In the genomic region with DNA sequence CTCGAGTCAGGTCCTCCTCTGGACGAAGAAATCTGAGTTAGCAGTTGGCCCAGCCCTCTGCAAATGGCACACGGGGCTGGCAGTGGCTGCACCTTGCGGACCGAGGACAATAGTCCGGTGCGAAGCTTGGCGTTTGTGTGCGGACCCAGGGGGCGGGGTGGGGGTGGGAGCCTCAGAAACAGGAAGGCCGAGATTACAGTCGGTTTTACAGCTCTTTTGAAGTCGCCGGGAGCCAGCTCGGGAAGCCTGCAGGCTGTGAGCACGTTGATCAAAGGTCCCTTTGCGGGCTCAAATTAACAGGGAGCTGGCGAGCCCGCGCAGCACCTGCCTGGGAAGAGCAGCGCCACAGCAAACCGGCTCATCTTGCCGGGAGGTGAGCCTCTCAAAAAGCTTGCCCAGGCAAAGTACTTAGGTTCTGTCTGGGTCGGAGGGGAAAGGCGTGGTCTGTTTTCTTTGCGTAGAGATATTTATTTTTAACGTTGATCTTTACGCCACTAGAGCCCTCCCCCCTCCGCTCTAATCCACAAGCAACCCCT, we compare ENCODE assay signal across 8 mouse cellular contexts. TPM values are rescaled to one million over a fixed set of nuclear protein-coding genes. Genes with fewer than 3 reads are reported as not detected.
A peak's percentile ranks its signal among the peaks of the same experiment; 100 is the strongest.
DNase-seq lines count a peak whose midpoint lies in the region; ATAC-seq lines count a peak whose summit lies in the region.

No protein-coding gene starts in this region.

- H3K27me3 ChIP-seq in embryonic facial prominence, embryonic 14.5 days (replicated peaks; ENCODE audit: control insufficient read depth, insufficient read depth, low read length): no peaks in the 10 kb centered on the region
- H3K27me3 ChIP-seq in hindbrain, embryonic 11.5 days (ENCODE audit: control insufficient read depth, insufficient read depth, low read length): no peaks in the 10 kb centered on the region
- no peaks in the 10 kb centered on the region for H3K27me3 ChIP-seq in limb, embryonic 13.5 days
- H3K27me3 ChIP-seq in midbrain, embryonic 15.5 days (replicated peaks): 0 out of 2 replicates have a peak, but pooled peaks cover 3% of the 10 kb centered on the region

- no peaks in the 10 kb centered on the region for H3K9me3 ChIP-seq in embryonic facial prominence, embryonic 14.5 days (ENCODE audit: control insufficient read depth, low read length)
- no peaks in the 10 kb centered on the region for H3K9me3 ChIP-seq in hindbrain, embryonic 11.5 days (ENCODE audit: control insufficient read depth, low read length)
- no peaks in the 10 kb centered on the region for H3K9me3 ChIP-seq in limb, embryonic 13.5 days
- H3K9me3 ChIP-seq in midbrain, embryonic 15.5 days: no peaks in the 10 kb centered on the region

- WGBS in embryonic facial prominence, embryonic 14.5 days: 1% methylated on average over 28 of the region's 29 CpGs
- 2% methylated on average over 29 of the region's 29 CpGs for WGBS in hindbrain, embryonic 11.5 days
- WGBS in limb, embryonic 13.5 days: under 1% methylated on average over 29 of the region's 29 CpGs
- whole genome bisulfite sequencing in midbrain, embryonic 15.5 days: 1% methylated on average over 29 of the region's 29 CpGs

- peak overlapping the region; percentile 40 for H3K4me3 ChIP-seq in embryonic facial prominence, embryonic 14.5 days (ENCODE audit: low read depth, low read length)
- peak overlapping the region; percentile 37 for H3K4me3 ChIP-seq in hindbrain, embryonic 11.5 days (ENCODE audit: low read depth, low read length)
- H3K4me3 ChIP-seq in limb, embryonic 13.5 days: peak overlapping the region; percentile 42
- peak overlapping the region; percentile 41 for H3K4me3 ChIP-seq in midbrain, embryonic 15.5 days

- intact Hi-C loops in left cerebral cortex, postnatal 4 days (cut with DNase I): no loop called here

- ATAC-seq in embryonic facial prominence, embryonic 14.5 days (ENCODE audit: low read depth): peak; percentile 42; the same call in 1 of the 2 replicates
- 0 out of 2 replicates have a peak, but pooled peaks have one; percentile 46 for ATAC-seq in hindbrain, embryonic 11.5 days (ENCODE audit: low FRiP score)
- no peak for ATAC-seq in limb, embryonic 13.5 days (ENCODE audit: low FRiP score, low read depth)
- ATAC-seq in midbrain, embryonic 15.5 days (replicated peaks): peak; percentile 72

- DNase-seq in left cerebral cortex, postnatal 4 days: peak; percentile 18
- no peak for DNase-seq in left cerebral cortex, adult 18-20 months (ENCODE audit: low spot score in 2 of 2)
- peak; percentile 81 for DNase-seq in embryonic facial prominence, embryonic 14.5 days (ENCODE audit: low spot score)
- DNase-seq in hindbrain, embryonic 11.5 days (ENCODE audit: low spot score): peak; percentile 52
- no peak for DNase-seq in gastrocnemius, postnatal 25 days
- DNase-seq in layer of hippocampus, adult 9-10 months (ENCODE audit: low spot score): no peak

- peaks cover 8% of the 10 kb centered on the region for H3K4me1 ChIP-seq in embryonic facial prominence, embryonic 14.5 days (ENCODE audit: control insufficient read depth, insufficient read depth, low read length)
- no peaks in the 10 kb centered on the region for H3K4me1 ChIP-seq in hindbrain, embryonic 11.5 days (replicated peaks; ENCODE audit: control insufficient read depth, insufficient read depth, low read length)
- H3K4me1 ChIP-seq in limb, embryonic 13.5 days: peaks cover 14% of the 10 kb centered on the region
- H3K4me1 ChIP-seq in midbrain, embryonic 15.5 days: peaks cover 12% of the 10 kb centered on the region

- H3K4me2 ChIP-seq in embryonic facial prominence, embryonic 14.5 days (ENCODE audit: low read depth, low read length): peak overlapping the region; percentile 75
- peak overlapping the region; percentile 86 for H3K4me2 ChIP-seq in hindbrain, embryonic 11.5 days (replicated peaks; ENCODE audit: low read depth, low read length)
- H3K4me2 ChIP-seq in limb, embryonic 13.5 days (replicated peaks): peak overlapping the region; percentile 78
- H3K4me2 ChIP-seq in midbrain, embryonic 15.5 days: peak overlapping the region; percentile 75

- H3K9ac ChIP-seq in embryonic facial prominence, embryonic 14.5 days (ENCODE audit: low read depth, low read length): peak overlapping the region; percentile 55
- peak overlapping the region; percentile 58 for H3K9ac ChIP-seq in hindbrain, embryonic 11.5 days (ENCODE audit: low read depth, low read length)
- peak overlapping the region; percentile 55; the same call in 1 of the 2 replicates for H3K9ac ChIP-seq in limb, embryonic 13.5 days
- H3K9ac ChIP-seq in midbrain, embryonic 15.5 days: peak overlapping the region; percentile 39

- H3K36me3 ChIP-seq in embryonic facial prominence, embryonic 14.5 days (ENCODE audit: control insufficient read depth, insufficient read depth, low read length): 0 out of 2 replicates have a peak, but pooled peaks cover 11% of the 10 kb centered on the region
- H3K36me3 ChIP-seq in hindbrain, embryonic 11.5 days (ENCODE audit: control insufficient read depth, insufficient read depth, low read length): no peaks in the 10 kb centered on the region
- peaks cover 18% of the 10 kb centered on the region for H3K36me3 ChIP-seq in limb, embryonic 13.5 days
- no peaks in the 10 kb centered on the region for H3K36me3 ChIP-seq in midbrain, embryonic 15.5 days (replicated peaks)

- H3K27ac ChIP-seq in embryonic facial prominence, embryonic 14.5 days (replicated peaks; ENCODE audit: low read depth, low read length): no peak overlapping the region
- no peak overlapping the region for H3K27ac ChIP-seq in hindbrain, embryonic 11.5 days (ENCODE audit: low read depth, low read length)
- no peak overlapping the region for H3K27ac ChIP-seq in limb, embryonic 13.5 days
- no peak overlapping the region for H3K27ac ChIP-seq in midbrain, embryonic 15.5 days

RNA-seq across cellular contexts. Expression of a gene that starts 18.8 kb away (rescaled TPM):
- total RNA-seq in left cerebral cortex, postnatal 4 days (2021): 1 to 10 TPM; 3.2 to 3.3 TPM
- total RNA-seq in left cerebral cortex, adult 18-20 months (2021): 1 to 10 TPM; 2.3 to 2.6 TPM
- 47.2 and 50.1 TPM in 2 replicates for polyA plus RNA-seq in embryonic facial prominence, embryonic 14.5 days (2014; fragmentation: Nextera tagmentation; extraction: Ambion mirVana)
- 61.6 and 66.0 TPM in 2 replicates for polyA plus RNA-seq in hindbrain, embryonic 11.5 days (2014; fragmentation: Nextera tagmentation; extraction: Ambion mirVana)
- 98.7 and 103 TPM in 2 replicates for polyA plus RNA-seq in limb, embryonic 13.5 days (2015; fragmentation: Nextera tagmentation; extraction: Ambion mirVana)
- polyA plus RNA-seq in midbrain, embryonic 15.5 days (2015; fragmentation: Nextera tagmentation; extraction: Ambion mirVana): 11.4 and 11.5 TPM in 2 replicates
- 1 to 10 TPM; 3.8 to 4.4 TPM for total RNA-seq in gastrocnemius, postnatal 25 days (2021)

Comparison
In these comparisons a context has a peak if more than half of its experiments do, and no peak if none do; other contexts are left out.
1. DNase-seq: peak in left cerebral cortex, postnatal 4 days (single experiment), embryonic facial prominence, embryonic 14.5 days (single experiment) and hindbrain, embryonic 11.5 days (single experiment); none in left cerebral cortex, adult 18-20 months (0 of 2), gastrocnemius, postnatal 25 days (single experiment) and layer of hippocampus, adult 9-10 months (single experiment).
2. Peak in every context shown above with its lines, with median percentiles within 50 percentile points of each other: H3K4me2 ChIP-seq, H3K4me3 ChIP-seq and H3K9ac ChIP-seq.